Mouse (Mus musculus) G1E (cell line): Measurements from ENCODE around the gene Tm4sf1. TPM values are rescaled to one million over a fixed set of nuclear protein-coding genes. Genes with fewer than 3 reads are reported as not detected.

Experiments
- ATAC-seq: 2 replicates; pipeline ENCODE4 v1.8.0; 2016; ENCODE audit warnings: mild to moderate bottlenecking; ENCODE audit not compliant: insufficient number of reproducible peaks, poor library complexity, low FRiP score, severe bottlenecking; ENCODE audit errors: extremely low read depth
- DNase-seq: peaks from one replicate; pipeline ENCODE4 v3.0.0; 2012; ENCODE audit warnings: low spot score
- H3K27me3 ChIP-seq: 2 replicates; pipeline ENCODE4 v1.6.1; 2012; ENCODE audit warnings: mild to moderate bottlenecking, low read length, inconsistent platforms; ENCODE audit not compliant: insufficient read depth
- H3K36me3 ChIP-seq: replicated peaks from 2 replicates; pipeline ENCODE3; 2012; ENCODE audit warnings: mild to moderate bottlenecking, inconsistent platforms
- H3K4me1 ChIP-seq: 2 replicates; pipeline ENCODE4 v1.6.1; 2012; ENCODE audit warnings: low read depth, low read length, inconsistent platforms, mixed read lengths; ENCODE audit not compliant: insufficient read depth
- H3K4me3 ChIP-seq: 2 replicates; pipeline ENCODE4 v1.5.1; 2012; ENCODE audit warnings: low read depth, mild to moderate bottlenecking, inconsistent platforms, low read length, moderate library complexity, mixed read lengths
- H3K9me3 ChIP-seq: replicated peaks from 2 replicates; pipeline ENCODE4 v1.6.1; 2012; ENCODE audit warnings: inconsistent platforms
- CTCF ChIP-seq: IDR thresholded peaks from 2 replicates; pipeline ENCODE4 v1.5.1; 2012; ENCODE audit warnings: low read depth, low read length, inconsistent platforms, mixed read lengths
- GATA1 ChIP-seq: IDR thresholded peaks from 2 replicates; pipeline ENCODE4 v1.6.1; 2012; ENCODE audit warnings: borderline replicate concordance, low read length, inconsistent platforms, mixed read lengths
- GATA2 ChIP-seq: IDR thresholded peaks from 2 replicates; pipeline ENCODE4 v1.6.1; 2012; ENCODE audit warnings: low read depth, low read length, inconsistent platforms, borderline replicate concordance
- POLR2AphosphoS5 ChIP-seq: IDR thresholded peaks from 2 replicates; pipeline ENCODE4 v1.6.1; 2012; ENCODE audit warnings: low read depth, low read length, inconsistent platforms; ENCODE audit not compliant: insufficient replicate concordance
- TAL1 ChIP-seq: conservative IDR thresholded peaks from 2 replicates; pipeline ENCODE4 v1.6.1; 2012; ENCODE audit warnings: low read depth, low read length, inconsistent platforms, mixed read lengths
- polyA plus RNA-seq: library from polyadenylated mRNA; stranded (reverse); fragments of >175 nt; gene quantifications from 2 replicates; pipeline ENCODE4 v1.2.3, GENCODE M21; 2012
- total RNA-seq, 2 experiments: library from RNA; stranded (forward) in 1 of 2; stranded (reverse) in 1 of 2; fragments of 200-1000 nt in 1 of 2; fragments of >200 nt in 1 of 2; fragmentation: Nextera tagmentation in 1 of 2; gene quantifications; 2 replicates each; pipeline ENCODE4 v1.2.3; 2014 to 2017

The Tm4sf1 gene
- total and polyA plus RNA-seq, 3 experiments: 0.05 TPM; not detected in 2

GRCm38 (mm10) chr3:57297991-57298390, 3.8 kb downstream of the Tm4sf1 start:
- DNase-seq (no peak), ATAC-seq (no peak)
- no peaks in the 10 kb centered on the region for H3K4me1 ChIP-seq
- H3K36me3 ChIP-seq: no peaks in the 10 kb centered on the region
- H3K4me3 ChIP-seq: no peak overlapping the region
- H3K9me3 ChIP-seq: peaks cover 12% of the 10 kb centered on the region
- TF ChIP-seq GATA1: no peak
- TF ChIP-seq POLR2AphosphoS5: no peak
- no peak for TF ChIP-seq TAL1
- TF ChIP-seq GATA2: no peak
- TF ChIP-seq CTCF: no peak
- H3K27me3 ChIP-seq: no peaks in the 10 kb centered on the region

- no peaks in the 10 kb centered on the region for H3K36me3 ChIP-seq
- DNase-seq: no peak
- H3K4me1 ChIP-seq: no peaks in the 10 kb centered on the region
- H3K4me3 ChIP-seq: no peak overlapping the region
- no peak for ATAC-seq
- peaks cover 18% of the 10 kb centered on the region for H3K9me3 ChIP-seq
- no peaks in the 10 kb centered on the region for H3K27me3 ChIP-seq
- no peak for TF ChIP-seq GATA2
- TF ChIP-seq CTCF: no peak
- TF ChIP-seq GATA1: no peak
- TF ChIP-seq TAL1: no peak
- TF ChIP-seq POLR2AphosphoS5: no peak
Measured at GRCm38 (mm10) chr3:57296574-57296973, 5.2 kb downstream of the Tm4sf1 start.

DNA sequence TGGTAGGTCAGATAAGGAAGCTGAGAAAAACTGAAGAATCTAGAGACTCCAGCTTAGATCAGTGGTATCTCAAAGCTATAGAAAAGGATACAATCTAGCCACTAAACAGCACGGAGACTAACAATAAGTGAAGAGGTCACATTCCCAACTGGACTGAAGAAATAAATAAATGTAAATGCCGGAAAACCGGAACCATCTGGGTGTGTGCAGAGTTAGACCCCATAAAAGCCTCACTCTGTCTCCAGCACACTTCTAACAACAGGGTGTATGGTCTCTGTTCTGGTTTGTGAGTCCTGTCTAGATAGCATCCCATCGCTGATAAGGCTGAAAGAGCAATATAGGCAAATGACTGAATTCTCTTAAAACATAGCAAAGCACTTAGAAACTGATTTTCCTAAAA, 6.2 kb downstream of the Tm4sf1 start:
- no peak overlapping the region for H3K4me3 ChIP-seq
- no peaks in the 10 kb centered on the region for H3K36me3 ChIP-seq
- peaks cover 18% of the 10 kb centered on the region for H3K9me3 ChIP-seq
- H3K27me3 ChIP-seq: no peaks in the 10 kb centered on the region
- ATAC-seq: no peak
- no peak for DNase-seq
- no peaks in the 10 kb centered on the region for H3K4me1 ChIP-seq
- TF ChIP-seq POLR2AphosphoS5 (no peak), GATA2 (no peak), GATA1 (no peak)

DNA sequence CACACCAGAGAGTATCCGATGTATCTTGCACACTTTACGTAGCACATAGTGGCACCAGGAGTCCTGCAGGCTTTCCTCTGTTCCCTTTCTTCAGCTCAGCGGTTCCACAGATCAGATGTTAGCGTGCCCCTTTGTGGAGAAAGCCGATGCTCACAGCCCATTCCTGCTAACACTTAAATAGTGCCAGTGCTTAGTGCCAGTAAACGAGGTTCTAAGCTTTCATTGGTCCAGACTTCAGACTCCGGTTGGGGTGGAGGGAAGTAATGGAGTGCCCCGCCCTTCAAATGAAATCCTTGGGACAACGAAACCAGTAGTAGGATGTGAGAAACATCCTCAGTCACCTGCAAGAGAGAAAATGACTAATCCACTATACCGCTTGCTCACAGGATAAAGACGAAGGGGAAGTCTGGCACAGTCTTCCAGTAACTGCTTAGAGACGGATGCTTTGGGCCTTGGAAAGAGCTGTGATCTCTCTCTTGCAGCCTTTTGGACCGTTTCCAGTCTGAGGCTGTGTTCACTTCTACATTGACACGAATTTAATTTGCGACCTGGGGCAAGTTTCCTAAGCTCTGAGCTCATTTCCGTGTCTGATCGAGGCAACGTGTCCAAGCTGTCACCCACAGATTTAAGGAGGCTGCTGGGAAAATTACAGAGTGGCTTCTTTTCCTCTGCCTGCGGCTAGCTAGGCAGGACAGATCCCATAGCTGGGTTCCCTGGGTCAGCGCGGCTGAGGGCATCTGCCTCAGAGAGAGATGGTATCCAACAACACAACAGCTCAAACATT, 6.9 kb downstream of the Tm4sf1 start:
- no peaks in the 10 kb centered on the region for H3K27me3 ChIP-seq
- no peak overlapping the region for H3K4me3 ChIP-seq
- H3K9me3 ChIP-seq: peaks cover 18% of the 10 kb centered on the region
- H3K36me3 ChIP-seq: no peaks in the 10 kb centered on the region
- no peaks in the 10 kb centered on the region for H3K4me1 ChIP-seq
- ATAC-seq: no peak
- no peak for TF ChIP-seq GATA2
- no peak for TF ChIP-seq GATA1
- no peak for TF ChIP-seq CTCF
- no peak for TF ChIP-seq TAL1
- no peak for TF ChIP-seq POLR2AphosphoS5
- no peak for DNase-seq

- Histone ChIP-seq H3K9me3 (peaks cover 17% of the 10 kb centered on the region), H3K4me1 (no peaks in the 10 kb centered on the region), H3K36me3 (no peaks in the 10 kb centered on the region), H3K4me3 (no peak overlapping the region), H3K27me3 (no peaks in the 10 kb centered on the region)
- ATAC-seq (no peak), DNase-seq (no peak)
- TF ChIP-seq GATA2 (no peak), GATA1 (no peak), TAL1 (no peak)
Measured at GRCm38 (mm10) chr3:57293925-57294324, 7.9 kb downstream of the Tm4sf1 start.

- DNase-seq (no peak), ATAC-seq (no peak)
- Histone ChIP-seq H3K9me3 (peaks cover 14% of the 10 kb centered on the region), H3K4me1 (no peaks in the 10 kb centered on the region), H3K4me3 (no peak overlapping the region), H3K27me3 (no peaks in the 10 kb centered on the region), H3K36me3 (no peaks in the 10 kb centered on the region)
- no peak for TF ChIP-seq POLR2AphosphoS5
- no peak for TF ChIP-seq CTCF
- TF ChIP-seq TAL1: no peak
- no peak for TF ChIP-seq GATA1
- no peak for TF ChIP-seq GATA2
Measured at GRCm38 (mm10) chr3:57292826-57293225, 9.0 kb downstream of the Tm4sf1 start.
